Comparison of ENCODE assay signal across 12 mouse cellular contexts in the genomic region with DNA sequence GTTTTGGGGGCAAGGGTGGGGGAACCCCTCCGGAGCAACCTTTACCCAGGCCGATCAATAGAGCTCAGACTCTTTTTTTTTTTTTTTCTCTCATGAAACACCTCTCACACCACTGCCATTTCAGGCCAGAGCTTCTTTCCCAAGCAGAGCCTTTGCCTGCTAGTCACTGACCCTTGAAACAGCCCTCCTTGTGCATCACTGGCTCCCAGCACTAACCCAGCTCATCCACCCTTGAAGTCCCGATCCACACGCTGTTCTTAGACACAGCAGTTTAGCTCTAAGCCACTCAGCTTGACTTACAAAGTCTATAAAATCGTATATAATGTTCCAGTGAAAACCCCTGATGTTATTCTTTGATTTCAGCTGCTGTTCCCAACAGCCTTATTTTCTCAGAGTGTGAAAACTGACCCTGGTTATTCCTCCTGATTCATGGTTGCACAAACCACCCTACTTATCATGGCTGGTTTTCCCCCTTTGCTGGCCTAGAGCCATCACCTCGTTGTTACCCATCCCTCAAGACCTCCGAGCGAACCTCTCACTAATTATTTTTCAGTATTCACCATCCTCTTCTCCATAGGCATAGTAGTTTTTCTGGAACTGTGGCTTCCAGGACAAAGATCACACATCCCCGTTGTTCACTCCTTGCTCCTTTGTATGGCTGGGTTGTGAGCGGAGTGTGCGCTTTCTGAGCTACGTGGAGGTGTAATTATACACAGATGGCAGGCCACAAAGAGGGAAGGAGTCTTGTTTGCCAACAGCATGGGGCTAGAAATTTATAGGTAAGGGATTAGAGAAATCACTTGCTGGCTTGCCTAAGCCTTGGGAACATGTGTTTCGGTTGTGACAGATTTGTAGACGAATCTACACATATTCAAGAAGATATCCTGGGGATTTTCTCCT.
DNase-seq lines count a peak whose midpoint lies in the region; ATAC-seq and TF ChIP-seq lines count a peak whose summit lies in the region.
"Had no signal": no experiment of that assay in that cellular context is flagged by ENCODE, and none has a peak within 500 bp of the region (broad histone marks: within the 10 kb centered on the region; RNA-seq: fewer than 3 reads in every experiment).

No protein-coding gene starts in this region.

- no peak overlapping the region for H3K4me2 ChIP-seq in embryonic facial prominence, embryonic 11.5 days (ENCODE audit: low read depth, low read length)
- no peak overlapping the region for H3K4me2 ChIP-seq in hindbrain, embryonic 15.5 days
- H3K4me2 ChIP-seq in midbrain, postnatal 0 days (ENCODE audit: low read depth, low read length, poor library complexity, severe bottlenecking) = no peak overlapping the region

- WGBS in embryonic facial prominence, embryonic 11.5 days = 68% methylated on average over 14 of the region's 14 CpGs
- WGBS in hindbrain, embryonic 15.5 days = 44% methylated on average over 14 of the region's 14 CpGs
- WGBS in midbrain, postnatal 0 days = 41% methylated on average over 14 of the region's 14 CpGs

- H3K9ac ChIP-seq in embryonic facial prominence, embryonic 11.5 days (replicated peaks; ENCODE audit: low read length) = no peak overlapping the region
- no peak overlapping the region for H3K9ac ChIP-seq in hindbrain, embryonic 15.5 days
- H3K9ac ChIP-seq in midbrain, postnatal 0 days (replicated peaks; ENCODE audit: low read length, poor library complexity, severe bottlenecking) = no peak overlapping the region

- H3K27me3 ChIP-seq in embryonic facial prominence, embryonic 11.5 days (ENCODE audit: control insufficient read depth, insufficient read depth, low read length) = no peaks in the 10 kb centered on the region
- no peaks in the 10 kb centered on the region for H3K27me3 ChIP-seq in hindbrain, embryonic 15.5 days
- H3K27me3 ChIP-seq in midbrain, postnatal 0 days (ENCODE audit: insufficient read depth, low read length) = no peaks in the 10 kb centered on the region

- no peaks in the 10 kb centered on the region for H3K9me3 ChIP-seq in embryonic facial prominence, embryonic 11.5 days (replicated peaks; ENCODE audit: control insufficient read depth, low read length)
- no peaks in the 10 kb centered on the region for H3K9me3 ChIP-seq in hindbrain, embryonic 15.5 days
- H3K9me3 ChIP-seq in midbrain, postnatal 0 days (ENCODE audit: low read length) = no peaks in the 10 kb centered on the region
- H3K9me3 ChIP-seq: heart, embryonic 10.5 days had no signal

- no peak overlapping the region for H3K27ac ChIP-seq in embryonic facial prominence, embryonic 11.5 days (replicated peaks; ENCODE audit: low read depth, low read length)
- H3K27ac ChIP-seq in hindbrain, embryonic 15.5 days (replicated peaks) = peak overlapping the region; percentile 79
- H3K27ac ChIP-seq in midbrain, postnatal 0 days (ENCODE audit: low read depth, low read length) = peak overlapping the region; percentile 78
- H3K27ac ChIP-seq: heart, embryonic 10.5 days had no signal

- DNase-seq in kidney, adult 9 months = peak; percentile 5
- no peak for DNase-seq in kidney, postnatal 14 days
- DNase-seq in embryonic facial prominence, embryonic 11.5 days (ENCODE audit: low spot score) = peak; percentile 43
- no peak for DNase-seq in midbrain, postnatal 0 days (ENCODE audit: low spot score)
- no peak for DNase-seq in cerebellum, adult 9-10 months
- no peak for DNase-seq in frontal cortex, postnatal 10 days (ENCODE audit: low spot score in 2 of 2)
- DNase-seq: B cell, adult 2 months; cerebellum, adult 18-20 months; thymus, postnatal 4 days had no signal

- no peak overlapping the region for H3K4me3 ChIP-seq in embryonic facial prominence, embryonic 11.5 days (ENCODE audit: low read depth, low read length)
- no peak overlapping the region for H3K4me3 ChIP-seq in hindbrain, embryonic 15.5 days
- no peak overlapping the region for H3K4me3 ChIP-seq in midbrain, postnatal 0 days (ENCODE audit: low read depth, low read length)
- H3K4me3 ChIP-seq: heart, embryonic 10.5 days had no signal

- H3K36me3 ChIP-seq in embryonic facial prominence, embryonic 11.5 days (replicated peaks; ENCODE audit: control insufficient read depth, insufficient read depth, low read depth, low read length) = no peaks in the 10 kb centered on the region
- no peaks in the 10 kb centered on the region for H3K36me3 ChIP-seq in hindbrain, embryonic 15.5 days
- no peaks in the 10 kb centered on the region for H3K36me3 ChIP-seq in midbrain, postnatal 0 days (ENCODE audit: insufficient read depth, low read length)
- H3K36me3 ChIP-seq: heart, embryonic 10.5 days had no signal

- TF ChIP-seq CTCF in midbrain, postnatal 0 days (IDR thresholded peaks at IDR 0.05) = no peak

- ATAC-seq in embryonic facial prominence, embryonic 11.5 days (replicated peaks; ENCODE audit: insufficient number of reproducible peaks, low FRiP score, low TSS enrichment, low read depth) = no peak
- no peak for ATAC-seq in hindbrain, embryonic 15.5 days (ENCODE audit: low FRiP score, low read depth)
- ATAC-seq in midbrain, postnatal 0 days (ENCODE audit: low FRiP score) = no peak
- ATAC-seq in monocyte, adult 5-6 weeks (replicated peaks; ENCODE audit: insufficient number of reproducible peaks, low FRiP score, low TSS enrichment, poor library complexity, severe bottlenecking) = no peak

- H3K4me1 ChIP-seq in embryonic facial prominence, embryonic 11.5 days (ENCODE audit: control insufficient read depth, insufficient read depth, low read length) = no peaks in the 10 kb centered on the region
- H3K4me1 ChIP-seq in hindbrain, embryonic 15.5 days (replicated peaks) = peaks cover 31% of the 10 kb centered on the region
- H3K4me1 ChIP-seq in midbrain, postnatal 0 days (ENCODE audit: insufficient read depth, low read length) = peaks cover 7% of the 10 kb centered on the region; the same call in 1 of the 2 replicates

Comparison
In these comparisons a context has a peak if more than half of its experiments do, and no peak if none do; other contexts are left out.
1. DNase-seq: peak in kidney, adult 9 months (single experiment) and embryonic facial prominence, embryonic 11.5 days (single experiment); none in kidney, postnatal 14 days (single experiment), midbrain, postnatal 0 days (single experiment), cerebellum, adult 9-10 months (single experiment) and frontal cortex, postnatal 10 days (0 of 2).